8 mouse cellular contexts compared by ENCODE assay signal in the genomic region with DNA sequence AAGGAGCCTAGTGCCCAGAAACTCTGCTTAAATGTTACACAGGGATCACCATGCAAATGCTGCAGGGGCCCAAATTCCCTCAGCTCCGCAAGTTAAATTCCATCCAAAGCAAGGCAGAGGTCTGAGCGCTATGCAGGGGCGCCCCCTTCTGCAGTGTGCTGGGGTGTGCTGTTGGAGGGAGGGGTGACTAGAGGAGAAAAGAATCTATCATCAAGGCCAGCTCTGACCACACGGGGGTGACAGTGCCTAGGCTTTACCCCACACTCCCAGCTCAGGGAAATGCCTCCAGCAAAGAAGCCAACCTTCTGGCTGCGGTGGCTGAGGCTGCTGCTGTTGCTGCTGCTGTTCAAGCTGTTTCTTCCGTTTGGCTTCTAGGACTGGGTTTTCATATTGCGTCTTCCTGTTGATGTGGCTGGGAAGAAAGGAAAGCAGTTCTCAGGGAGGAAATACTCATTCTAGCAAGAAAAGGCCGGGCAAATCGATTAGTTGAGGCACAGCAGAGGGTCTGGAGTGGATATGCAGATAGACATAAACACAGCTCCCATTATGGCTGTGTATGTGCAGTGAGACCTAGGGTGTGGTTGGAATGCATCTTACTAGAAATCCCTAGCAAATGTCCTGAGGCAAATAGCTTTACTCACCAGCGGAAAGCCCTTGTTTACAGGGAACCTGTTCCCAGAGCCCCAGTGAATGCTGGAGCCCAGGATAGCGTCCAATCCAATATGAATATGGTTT.
A peak's percentile ranks its signal among the peaks of the same experiment; 100 is the strongest.
DNase-seq lines count a peak whose midpoint lies in the region; ATAC-seq and TF ChIP-seq lines count a peak whose summit lies in the region.

No protein-coding gene starts in this region.

- peaks cover 8% of the 10 kb centered on the region; the same call in 1 of the 2 replicates for H3K36me3 ChIP-seq in hindbrain, postnatal 0 days (ENCODE audit: insufficient read depth, low read length)

- no peaks in the 10 kb centered on the region for H3K4me1 ChIP-seq in cortical plate, adult 2 months (ENCODE audit: control insufficient read depth, insufficient read depth, low read length)
- no peaks in the 10 kb centered on the region for H3K4me1 ChIP-seq in hindbrain, postnatal 0 days (ENCODE audit: insufficient read depth, low read length)

- H3K9me3 ChIP-seq in hindbrain, postnatal 0 days (ENCODE audit: low read length) = no peaks in the 10 kb centered on the region

- peak; percentile 95 for TF ChIP-seq CTCF in cortical plate, adult 2 months (IDR thresholded peaks at IDR 0.05; ENCODE audit: extremely low read depth, insufficient read depth, low read length)
- TF ChIP-seq CTCF in hindbrain, postnatal 0 days (IDR thresholded peaks at IDR 0.05; ENCODE audit: low read depth) = peak; percentile 96

- peak; percentile 65 to 69 for DNase-seq in adrenal gland, adult 18-20 months (ENCODE audit: low spot score in 2 of 2)
- DNase-seq in gastrocnemius, postnatal 10 days = peak; percentile 73
- peak; percentile 94 for DNase-seq in hindbrain, postnatal 0 days (ENCODE audit: low spot score)
- peak; percentile 86 to 88 for DNase-seq in left cerebral cortex, adult 18-20 months (ENCODE audit: low spot score in 2 of 2)
- DNase-seq in lung, postnatal 25 days (ENCODE audit: low spot score) = peak; percentile 76
- peak; percentile 90 for DNase-seq in right cerebral cortex, postnatal 10 days (ENCODE audit: low spot score in 2 of 2)
- no peak for DNase-seq in B cell, adult 2 months

- H3K4me2 ChIP-seq in hindbrain, postnatal 0 days (ENCODE audit: low read depth, low read length) = no peak overlapping the region

- TF ChIP-seq POLR2A in cortical plate, adult 2 months (IDR thresholded peaks at IDR 0.05; ENCODE audit: extremely low read depth, insufficient read depth, low read length) = no peak

- WGBS in hindbrain, postnatal 0 days = 18% methylated on average over 11 of the region's 11 CpGs

- no peaks in the 10 kb centered on the region for H3K27me3 ChIP-seq in hindbrain, postnatal 0 days (ENCODE audit: insufficient read depth, low read length)

- peak; percentile 99 for ATAC-seq in hindbrain, postnatal 0 days

- no peak overlapping the region for H3K4me3 ChIP-seq in cortical plate, adult 2 months (ENCODE audit: insufficient read depth, low read length)
- no peak overlapping the region for H3K4me3 ChIP-seq in hindbrain, postnatal 0 days (ENCODE audit: low read length)

- H3K9ac ChIP-seq in hindbrain, postnatal 0 days (replicated peaks; ENCODE audit: low read length) = no peak overlapping the region

- no peak overlapping the region for H3K27ac ChIP-seq in cortical plate, adult 2 months (ENCODE audit: insufficient read depth, low read length)
- peak overlapping the region; percentile 45; the same call in 1 of the 2 replicates for H3K27ac ChIP-seq in hindbrain, postnatal 0 days

Comparison
In these comparisons a context has a peak if more than half of its experiments do, and no peak if none do; other contexts are left out.
1. DNase-seq: peak in adrenal gland, adult 18-20 months (2 of 2), gastrocnemius, postnatal 10 days (single experiment), hindbrain, postnatal 0 days (single experiment), left cerebral cortex, adult 18-20 months (2 of 2), lung, postnatal 25 days (single experiment) and right cerebral cortex, postnatal 10 days (2 of 2); none in B cell, adult 2 months (0 of 2).